Mouse (Mus musculus) thymus, postnatal 36 days (tissue): Measurements from ENCODE around the gene Insr.
"Not testable (repeated sequence)": the region's sequence is repeated elsewhere in the genome, so short reads cannot be mapped to it uniquely, and the experiment has no call there.

Source experiments
- DNase-seq, 2 experiments: peaks; one replicate each; pipeline ENCODE4 v3.0.0; 2022; ENCODE audit warnings: mixed read lengths in 2 of 2

Insr gene

DNA sequence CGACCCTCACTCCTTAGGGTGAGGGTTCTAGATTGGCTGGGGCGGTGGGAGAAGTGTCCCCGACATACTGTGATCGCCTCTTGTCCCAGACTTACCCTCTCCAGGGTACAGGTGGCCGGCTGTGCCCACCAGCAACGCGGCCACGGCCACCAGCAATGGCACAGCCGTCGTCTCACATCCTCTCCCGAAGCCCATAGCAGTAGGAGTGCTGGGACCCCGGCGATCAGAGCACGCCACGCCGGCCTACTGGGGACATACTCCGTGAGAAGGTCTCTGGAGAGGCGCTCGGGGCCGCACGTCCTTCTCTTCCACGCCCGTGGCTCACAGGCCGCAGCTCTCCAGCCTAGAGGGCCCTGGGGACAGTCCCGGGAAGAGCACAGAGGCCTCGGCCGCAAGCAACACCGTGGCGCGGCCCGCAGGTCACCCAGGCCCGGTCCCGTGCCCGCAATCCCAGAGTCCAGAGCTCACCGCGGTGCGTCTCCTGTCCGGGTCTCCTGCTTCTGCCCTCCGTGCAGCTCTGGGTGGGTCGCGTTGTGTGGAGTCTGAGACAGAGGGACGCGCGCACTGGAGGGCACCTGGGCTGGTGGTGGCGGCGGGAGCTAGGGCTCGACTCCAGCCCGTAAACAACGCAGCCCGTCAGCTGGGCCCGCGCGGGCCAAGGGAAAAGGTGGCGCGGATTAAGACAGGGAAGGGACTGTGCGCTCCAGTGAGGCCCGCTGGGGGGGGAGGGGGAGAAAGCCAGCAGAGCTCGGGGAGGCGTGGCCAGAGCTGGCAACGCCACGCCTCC lies at the start of gene Insr:
Gene Insr (minus strand): TSS at position 684 of the 787 bp plus-strand sequence.
- peak; percentile 95 for DNase-seq

GRCm38 (mm10) chr8:3327538-3328245 lies 48.3 kb upstream of the Insr start:
- peak; percentile 35 to 65 for DNase-seq

DNA sequence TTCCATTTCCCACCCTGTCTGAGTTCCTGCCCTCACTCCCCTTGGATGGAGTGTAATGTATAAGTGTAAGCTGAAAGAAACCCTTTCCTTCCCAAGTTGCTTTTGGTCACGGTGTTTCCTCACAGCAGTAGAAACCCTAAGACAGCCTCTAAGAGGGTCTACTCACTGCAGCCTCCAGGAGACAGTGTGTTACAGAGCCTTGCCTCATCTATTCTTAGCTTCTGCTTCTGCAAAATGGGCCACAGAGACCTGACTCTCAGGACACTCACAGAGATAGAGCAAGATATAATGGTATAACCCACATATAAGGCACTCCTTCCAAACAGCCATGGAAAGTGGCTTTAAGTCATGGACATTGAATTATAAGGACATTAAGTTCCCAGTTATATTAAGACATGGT lies 47.6 kb upstream of the Insr start:
- no peak for DNase-seq

GRCm38 (mm10) chr8:3324253-3324652 lies 44.8 kb upstream of the Insr start:
- no peak for DNase-seq

- DNase-seq: not testable (repeated sequence)
These were observed 39.9 kb upstream of the Insr start for GRCm38 (mm10) chr8:3319267-3319666.

DNA sequence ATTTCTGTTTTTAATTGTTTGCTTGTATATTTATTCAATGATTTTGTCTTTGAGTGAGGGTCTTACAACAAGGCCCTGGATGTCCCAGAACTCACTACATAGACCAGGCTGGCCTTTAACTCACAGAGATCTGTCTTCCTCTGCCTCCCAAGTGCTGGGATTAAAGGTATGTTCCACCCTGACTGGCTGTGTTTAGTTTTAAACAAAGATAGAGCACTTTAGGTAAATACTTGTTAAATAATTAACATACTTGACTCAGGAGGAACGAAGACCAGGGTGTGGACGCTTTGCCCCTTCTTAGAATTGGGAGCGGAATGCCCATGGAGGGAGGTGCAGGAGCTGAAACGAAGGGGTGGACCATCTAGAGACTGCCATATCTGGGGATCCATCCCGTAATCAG lies 37.2 kb upstream of the Insr start:
- DNase-seq: no peak

- no peak for DNase-seq
These were observed 34.9 kb upstream of the Insr start for GRCm38 (mm10) chr8:3314345-3314744.

DNA sequence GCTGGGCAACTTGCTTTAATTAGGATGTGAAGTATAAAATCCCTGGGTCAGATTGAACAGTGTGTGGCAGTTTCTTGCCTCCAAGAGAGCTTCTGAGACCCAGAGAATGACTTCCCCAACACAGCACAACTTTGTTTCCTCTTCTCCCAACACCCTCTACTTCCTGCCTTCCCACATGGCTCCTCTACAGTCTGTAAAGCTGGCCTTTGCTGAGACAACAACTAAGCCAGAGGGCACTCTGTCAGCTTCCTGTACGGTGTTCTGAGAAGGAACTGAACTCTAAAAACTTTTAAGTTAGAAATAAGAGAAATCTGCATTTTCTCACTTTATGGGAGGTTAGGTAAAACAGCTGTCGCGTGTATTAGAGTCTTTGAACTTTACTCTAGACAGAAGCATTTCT lies 34.4 kb upstream of the Insr start:
- DNase-seq: no peak

DNA sequence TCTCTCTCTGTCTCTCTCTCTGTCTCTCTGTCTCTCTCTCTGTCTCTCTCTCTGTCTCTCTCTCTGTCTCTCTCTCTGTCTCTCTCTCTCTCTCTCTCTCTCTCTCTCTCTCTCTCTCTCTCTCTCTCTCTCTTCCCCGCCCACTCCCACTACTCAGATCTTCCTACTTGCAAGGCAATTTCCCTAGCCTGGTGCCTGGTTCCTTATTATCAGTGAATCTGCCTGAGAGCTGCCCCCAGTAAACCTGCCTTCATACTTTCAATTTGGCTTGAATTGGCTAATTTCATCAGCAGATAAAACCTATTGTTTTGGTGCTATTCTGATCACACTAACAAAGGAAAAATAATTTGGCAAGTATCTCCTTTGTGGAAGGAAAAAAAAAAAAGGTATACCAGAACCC lies 34.0 kb upstream of the Insr start:
- DNase-seq: not testable (repeated sequence)

- DNase-seq: no peak
These were observed 32.1 kb upstream of the Insr start for GRCm38 (mm10) chr8:3311482-3311881.

- DNase-seq: no peak
These were observed 30.2 kb upstream of the Insr start for GRCm38 (mm10) chr8:3309636-3310035.

DNA sequence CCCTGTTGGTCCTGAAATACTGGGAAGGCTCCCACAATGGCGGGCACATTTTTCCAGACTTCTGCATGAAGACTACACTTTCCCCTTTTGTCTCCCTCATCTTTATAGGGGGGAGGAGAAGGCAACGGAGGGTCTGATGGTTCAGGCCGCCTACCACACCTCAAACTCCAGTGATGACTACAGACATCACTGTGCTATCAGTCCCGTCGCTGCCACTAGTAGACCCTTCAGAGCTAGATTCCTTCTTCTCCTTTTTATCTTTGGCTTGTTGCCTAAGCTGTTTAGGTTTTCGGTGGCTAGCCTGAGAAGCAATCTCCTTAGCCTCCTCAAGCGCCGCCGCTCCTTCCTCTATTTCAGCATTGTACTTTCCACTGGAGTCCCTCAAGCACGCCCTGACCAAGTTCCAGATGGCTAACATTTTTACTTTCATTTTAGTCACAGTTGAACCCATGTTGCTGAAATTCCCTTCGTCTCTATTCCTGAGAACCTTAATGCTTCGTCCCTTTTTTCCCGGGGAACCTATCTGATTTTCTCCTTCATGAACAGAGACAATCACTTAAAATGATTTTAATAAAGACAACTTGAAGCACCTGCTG lies 28.9 kb upstream of the Insr start:
- DNase-seq: not testable (repeated sequence)

DNA sequence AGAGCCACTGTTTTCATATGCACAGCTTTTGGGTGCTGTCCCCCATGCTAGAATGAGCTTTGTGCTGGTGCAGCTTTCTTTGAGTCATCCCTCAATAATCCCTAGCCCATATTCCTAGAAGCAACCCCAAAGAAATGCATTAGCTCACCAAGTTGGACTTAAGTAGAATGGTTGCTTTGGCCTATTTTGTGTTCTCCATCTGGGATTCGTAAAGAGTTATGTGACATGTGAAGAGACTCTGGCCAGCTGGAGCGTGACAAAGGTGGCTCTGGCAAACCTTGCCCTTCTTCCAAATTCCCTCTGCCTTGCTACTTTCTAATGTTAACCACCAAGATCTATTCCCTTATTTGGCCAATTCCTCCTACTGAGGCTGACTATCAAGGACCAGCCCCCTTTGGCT lies 22.7 kb upstream of the Insr start:
- DNase-seq: no peak

- no peak for DNase-seq
These were observed 19.9 kb upstream of the Insr start for GRCm38 (mm10) chr8:3299322-3299721.

GRCm38 (mm10) chr8:3285824-3286223 lies 6.4 kb upstream of the Insr start:
- DNase-seq: no peak

DNA sequence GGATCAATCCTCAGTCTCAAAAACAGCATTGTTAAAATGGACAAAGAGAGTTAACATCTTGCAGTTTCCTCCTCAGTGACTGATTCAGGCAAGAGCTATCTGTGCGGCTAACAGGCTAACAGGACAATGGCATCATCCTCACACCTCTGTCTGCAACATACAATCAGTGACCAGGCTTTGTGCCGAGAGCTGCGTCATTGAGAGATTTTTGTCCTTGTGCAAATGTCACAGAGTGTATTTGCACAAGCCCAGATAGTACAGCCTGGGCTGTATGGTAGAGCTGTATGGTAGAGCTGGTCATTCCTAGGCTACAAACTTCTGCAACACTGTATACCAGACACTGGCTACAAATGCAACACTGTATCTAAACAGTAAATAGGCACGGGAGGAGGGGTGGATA lies 5.2 kb upstream of the Insr start:
- no peak for DNase-seq

DNA sequence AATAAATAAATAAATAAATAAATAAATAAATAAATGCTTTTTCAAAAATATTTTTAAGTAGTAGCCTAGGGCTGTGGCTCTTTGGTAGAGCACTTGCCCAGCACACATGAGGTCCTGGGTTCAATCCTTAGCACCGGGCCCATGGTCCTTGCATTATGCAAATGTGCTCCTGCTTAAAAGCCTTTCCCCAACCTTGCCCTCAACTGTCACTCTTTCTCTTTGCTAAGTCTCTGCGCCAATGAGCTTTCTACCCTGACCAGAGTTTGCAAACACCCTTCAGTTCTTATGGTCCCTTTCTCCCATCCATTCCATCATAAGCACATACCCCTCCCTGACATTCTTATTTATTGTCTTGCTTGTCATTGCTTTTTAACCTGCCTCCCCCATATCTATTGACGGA lies 1.9 kb upstream of the Insr start:
- no peak for DNase-seq

DNA sequence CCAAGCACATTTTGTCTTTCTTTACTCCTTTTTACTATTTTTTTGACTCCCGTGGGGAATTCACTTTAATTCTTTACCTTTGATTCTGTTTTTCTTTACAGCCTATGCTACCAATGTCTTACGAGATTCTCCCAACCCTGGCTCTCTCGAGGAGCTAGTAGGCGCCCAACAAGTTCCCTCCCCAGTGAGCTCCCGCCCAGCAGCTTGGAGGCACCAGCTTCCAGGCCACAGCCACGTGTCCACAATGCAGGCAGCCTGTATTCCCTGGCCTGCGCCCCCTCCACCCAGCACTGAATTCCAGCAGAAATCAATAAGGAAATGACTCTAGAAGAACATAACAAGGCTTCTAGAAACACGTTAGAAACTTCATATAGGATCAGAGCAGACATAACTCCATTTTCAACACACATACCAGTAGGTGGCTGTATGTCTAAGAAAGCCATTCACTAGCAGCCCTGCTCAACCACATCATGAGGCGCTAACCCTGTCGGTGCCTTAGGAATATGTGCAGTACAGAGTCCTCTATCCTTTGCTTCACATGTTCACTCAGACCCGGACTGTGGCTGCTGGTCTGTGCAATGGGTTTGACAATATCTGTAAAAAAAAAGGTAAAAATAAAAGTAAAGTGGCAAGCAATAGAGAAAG lies 971 bp upstream of the Insr start:
- peak; percentile 21 to 22 for DNase-seq

DNA sequence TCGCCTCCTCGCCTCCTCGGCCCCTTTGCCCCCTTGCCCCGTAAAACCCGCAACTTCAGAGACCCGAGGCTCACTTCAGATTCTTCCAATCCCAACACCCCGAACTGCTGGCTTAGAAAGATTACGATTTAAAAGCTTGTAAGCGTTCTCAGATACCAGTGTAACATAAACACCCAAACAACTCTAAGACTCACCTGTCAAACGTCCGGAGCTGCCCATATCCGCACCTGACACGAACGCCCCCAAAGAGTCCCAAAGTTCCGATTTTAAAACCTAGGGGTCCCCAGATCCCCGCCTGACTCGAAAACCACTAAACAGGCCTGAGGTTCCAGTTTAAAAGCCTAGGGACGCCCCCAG lies 282 bp upstream of the Insr start:
- DNase-seq: peak in 1 of 2 experiments; percentile 41

GRCm38 (mm10) chr8:3278181-3278820 lies 1.1 kb downstream of the Insr start:
- DNase-seq: peak; percentile 10 to 20

DNA sequence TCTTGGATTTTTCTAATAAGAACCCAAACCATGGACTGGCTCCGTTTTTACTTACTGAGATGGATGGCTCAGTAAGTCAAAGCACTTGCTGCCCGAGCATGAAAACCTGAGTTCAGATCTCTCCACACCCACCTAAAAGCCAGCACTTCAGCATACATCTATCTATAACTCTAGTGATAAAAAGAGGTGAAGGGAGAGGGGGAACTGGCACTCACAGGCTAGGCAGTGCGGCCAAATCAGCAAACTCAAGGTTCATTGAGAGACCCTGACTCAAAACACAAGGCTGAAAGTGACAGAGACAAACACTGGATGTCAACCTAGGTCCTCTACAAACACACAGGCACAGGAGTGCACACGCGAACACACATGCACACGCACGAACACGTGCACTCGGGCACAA lies 2.2 kb downstream of the Insr start:
- no peak for DNase-seq

GRCm38 (mm10) chr8:3276009-3276408 lies 3.4 kb downstream of the Insr start:
- DNase-seq: no peak

- no peak for DNase-seq
These were observed 4.2 kb downstream of the Insr start for GRCm38 (mm10) chr8:3275189-3275588.
